Mouse (Mus musculus) embryonic facial prominence, embryonic 12.5 days (tissue): ENCODE measurements around the gene Atp8b2. TPM values are rescaled to one million over a fixed set of nuclear protein-coding genes. Genes with fewer than 3 reads are reported as not detected.

ENCODE experiments used
- ATAC-seq: fragments of 200-750 bp; cut with Nextera tagmentation; 2 replicates; pipeline ENCODE4 v1.8.0; 2017; ENCODE audit not compliant: insufficient number of reproducible peaks, insufficient read depth, low FRiP score, low TSS enrichment
- H3K27ac ChIP-seq: fragments of 300-500 bp; sonication (generic); 2 replicates; pipeline ENCODE4 v1.5.1; 2016; ENCODE audit warnings: mild to moderate bottlenecking
- H3K27me3 ChIP-seq: fragments of 300-500 bp; sonication (generic); 2 replicates; pipeline ENCODE4 v1.6.1; 2016; ENCODE audit warnings: mild to moderate bottlenecking, moderate library complexity
- H3K36me3 ChIP-seq: fragments of 300-500 bp; sonication (generic); 2 replicates; pipeline ENCODE4 v1.6.1; 2016; ENCODE audit warnings: mild to moderate bottlenecking
- H3K4me1 ChIP-seq: fragments of 300-500 bp; sonication (generic); 2 replicates; pipeline ENCODE4 v1.6.1; 2016
- H3K4me2 ChIP-seq: fragments of 300-500 bp; sonication (generic); replicated peaks from 2 replicates; pipeline ENCODE4 v1.6.1; 2016; ENCODE audit warnings: mild to moderate bottlenecking, moderate library complexity
- H3K4me3 ChIP-seq: fragments of 300-500 bp; sonication (generic); 2 replicates; pipeline ENCODE4 v1.5.1; 2016; ENCODE audit warnings: mild to moderate bottlenecking
- H3K9ac ChIP-seq: fragments of 300-500 bp; sonication (generic); 2 replicates; pipeline ENCODE4 v1.6.1; 2016; ENCODE audit warnings: mild to moderate bottlenecking, moderate library complexity
- H3K9me3 ChIP-seq: fragments of 300-500 bp; sonication (generic); 2 replicates; pipeline ENCODE4 v1.6.1; 2016; ENCODE audit warnings: mild to moderate bottlenecking, moderate library complexity
- WGBS: fragments of 180-500 bp; shearing (Covaris S2); methylation state at CpG from one replicate; pipeline ENCODE4 v1.1.7; 2016; 5-methylcytosine and 5-hydroxymethylcytosine counted together
- polyA plus RNA-seq: library from polyadenylated mRNA; unstranded; fragments of >200 nt; fragmentation: Nextera tagmentation; extraction: Ambion mirVana; gene quantifications from 2 replicates; pipeline ENCODE4 v1.2.1, GENCODE M21; 2016

Atp8b2 gene
- polyA plus RNA-seq, 1 experiment from 2014 or later: 22.9 TPM

DNA sequence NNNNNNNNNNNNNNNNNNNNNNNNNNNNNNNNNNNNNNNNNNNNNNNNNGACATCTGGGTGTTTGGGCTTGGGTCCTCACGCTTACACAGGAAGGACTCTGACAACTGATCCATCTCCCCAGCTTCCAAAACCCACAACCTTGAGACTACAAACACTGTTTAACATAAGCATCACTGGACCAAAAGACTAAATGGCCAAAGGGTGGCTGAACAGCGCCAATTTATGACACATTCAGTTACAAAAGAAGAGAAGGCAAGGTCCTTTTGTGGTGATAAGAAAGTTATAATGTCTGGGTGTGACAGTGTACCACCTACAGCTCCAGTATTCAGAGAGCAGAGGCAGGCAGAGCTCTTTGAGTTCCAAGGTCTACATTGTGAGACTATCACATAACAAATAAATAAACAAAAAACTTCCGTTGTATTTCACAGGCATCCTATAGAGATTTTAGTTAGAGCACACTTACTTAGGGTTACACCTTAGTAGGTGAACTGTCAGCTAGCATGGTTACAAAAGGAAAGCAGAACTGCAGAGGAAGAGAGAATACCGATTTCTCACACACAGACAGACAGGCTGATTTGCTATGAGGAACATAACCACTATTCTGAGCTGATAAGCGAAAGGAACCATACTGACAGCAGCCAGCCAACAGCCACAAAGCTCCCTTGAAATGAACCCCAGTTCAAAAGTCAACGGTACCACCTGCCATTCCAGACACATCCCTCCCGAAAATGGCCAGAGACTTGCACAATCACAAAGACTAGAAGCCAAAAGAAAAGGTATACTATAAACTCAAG lies 6.9 kb downstream of the Atp8b2 start:
- Histone ChIP-seq H3K4me2 (no peak overlapping the region), H3K4me3 (no peak overlapping the region), H3K27ac (no peak overlapping the region), H3K9ac (no peak overlapping the region), H3K9me3 (no peaks in the 10 kb centered on the region), H3K27me3 (no peaks in the 10 kb centered on the region), H3K36me3 (peaks cover 69% of the 10 kb centered on the region), H3K4me1 (peaks cover 17% of the 10 kb centered on the region)
- WGBS: 89% methylated on average over 7 of the region's 7 CpGs
- ATAC-seq: no peak

DNA sequence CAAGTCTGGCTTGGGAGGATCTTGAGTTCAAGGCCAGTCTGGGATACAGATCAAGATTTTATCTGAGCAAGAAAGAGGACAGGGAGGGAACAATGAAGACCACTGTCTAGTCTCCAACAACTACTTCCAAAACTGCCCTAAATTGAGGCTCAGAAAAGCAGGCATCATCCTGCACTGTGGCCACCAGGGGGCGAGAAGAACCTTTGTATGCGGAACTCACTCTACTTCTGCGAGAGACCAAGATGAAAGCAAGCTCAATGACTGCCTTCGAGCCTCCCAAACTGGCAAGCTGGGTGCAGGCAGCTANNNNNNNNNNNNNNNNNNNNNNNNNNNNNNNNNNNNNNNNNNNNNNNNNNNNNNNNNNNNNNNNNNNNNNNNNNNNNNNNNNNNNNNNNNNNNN lies 9.9 kb downstream of the Atp8b2 start:
- WGBS: 5% methylated on average over 4 of the region's 4 CpGs
- Histone ChIP-seq H3K9ac (no peak overlapping the region), H3K9me3 (no peaks in the 10 kb centered on the region), H3K27me3 (no peaks in the 10 kb centered on the region), H3K36me3 (peaks cover 92% of the 10 kb centered on the region), H3K4me3 (no peak overlapping the region), H3K4me2 (no peak overlapping the region), H3K27ac (no peak overlapping the region), H3K4me1 (no peaks in the 10 kb centered on the region)
- no peak for ATAC-seq

DNA sequence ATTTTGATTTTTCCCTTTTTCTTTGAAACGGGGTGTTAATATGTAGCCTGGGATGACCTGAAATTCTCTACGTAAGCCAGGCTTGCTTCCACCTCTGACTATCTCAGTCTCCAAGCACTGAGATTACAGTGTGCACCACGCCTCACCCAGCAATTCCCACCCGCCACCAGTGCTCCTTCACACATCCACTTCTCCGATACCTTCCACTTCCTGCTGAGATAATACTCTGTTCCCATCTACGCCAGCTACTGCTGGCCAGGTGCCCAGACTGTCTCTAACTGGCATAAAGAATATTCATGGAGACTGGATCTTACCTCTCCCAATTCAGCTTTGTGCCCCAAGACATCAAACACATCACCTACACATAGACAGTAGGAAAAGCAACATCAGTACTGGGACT lies 14.7 kb downstream of the Atp8b2 start:
- Histone ChIP-seq H3K27ac (no peak overlapping the region), H3K4me3 (no peak overlapping the region), H3K4me1 (no peaks in the 10 kb centered on the region), H3K27me3 (no peaks in the 10 kb centered on the region), H3K9me3 (no peaks in the 10 kb centered on the region), H3K36me3 (peaks cover 94% of the 10 kb centered on the region), H3K4me2 (no peak overlapping the region), H3K9ac (no peak overlapping the region)
- WGBS: 91% methylated on average over 6 of the region's 6 CpGs
- no peak for ATAC-seq

DNA sequence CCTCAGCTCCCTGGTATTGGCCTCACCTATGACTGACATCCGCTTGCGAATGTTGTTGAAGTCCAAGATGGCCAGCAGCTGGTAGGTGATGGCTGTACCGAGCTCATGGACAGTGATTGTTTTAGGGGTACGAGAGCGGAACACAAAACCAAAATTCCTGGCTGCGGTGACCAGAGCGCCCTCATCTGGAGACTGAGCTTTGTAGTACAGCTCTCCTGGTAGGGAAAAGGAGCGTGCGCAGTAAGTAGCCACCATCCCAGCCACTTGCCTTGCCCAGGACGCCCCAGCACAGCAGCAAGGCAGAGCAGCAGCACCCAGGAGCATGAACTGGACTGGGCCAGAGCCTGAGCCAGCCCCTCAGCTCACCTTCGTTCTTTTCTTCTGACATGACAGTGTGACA lies 15.3 kb downstream of the Atp8b2 start:
- no peak for ATAC-seq
- H3K9me3 ChIP-seq: no peaks in the 10 kb centered on the region
- no peak overlapping the region for H3K4me3 ChIP-seq
- H3K4me2 ChIP-seq: no peak overlapping the region
- no peaks in the 10 kb centered on the region for H3K27me3 ChIP-seq
- H3K4me1 ChIP-seq: no peaks in the 10 kb centered on the region
- no peak overlapping the region for H3K27ac ChIP-seq
- 87% methylated on average over 11 of the region's 11 CpGs for WGBS
- H3K36me3 ChIP-seq: peaks cover 97% of the 10 kb centered on the region
- H3K9ac ChIP-seq: no peak overlapping the region

DNA sequence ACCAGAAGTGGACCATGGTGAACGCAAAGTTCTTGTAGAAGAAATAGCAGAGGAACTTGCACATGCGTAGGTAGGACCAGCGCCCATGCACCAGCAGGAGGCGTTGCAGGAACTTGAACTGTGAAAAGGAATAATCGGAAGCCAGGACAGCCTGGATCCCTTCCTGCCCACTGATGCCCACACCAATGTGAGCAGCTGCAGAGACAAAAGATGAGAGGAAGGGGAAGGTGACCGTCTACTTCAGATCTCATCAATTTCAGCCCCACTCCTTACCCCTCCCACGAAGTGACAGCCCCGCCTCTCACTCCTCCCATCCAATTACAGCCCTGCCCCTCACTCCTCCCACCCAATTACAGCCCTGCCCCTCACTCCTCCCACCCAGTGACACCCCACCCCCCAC lies 18.3 kb downstream of the Atp8b2 start:
- Histone ChIP-seq H3K4me3 (no peak overlapping the region), H3K9me3 (no peaks in the 10 kb centered on the region), H3K27ac (no peak overlapping the region), H3K4me2 (no peak overlapping the region), H3K36me3 (peaks cover 97% of the 10 kb centered on the region), H3K4me1 (no peaks in the 10 kb centered on the region), H3K27me3 (no peaks in the 10 kb centered on the region), H3K9ac (no peak overlapping the region)
- WGBS: 81% methylated on average over 8 of the region's 8 CpGs
- ATAC-seq: no peak

DNA sequence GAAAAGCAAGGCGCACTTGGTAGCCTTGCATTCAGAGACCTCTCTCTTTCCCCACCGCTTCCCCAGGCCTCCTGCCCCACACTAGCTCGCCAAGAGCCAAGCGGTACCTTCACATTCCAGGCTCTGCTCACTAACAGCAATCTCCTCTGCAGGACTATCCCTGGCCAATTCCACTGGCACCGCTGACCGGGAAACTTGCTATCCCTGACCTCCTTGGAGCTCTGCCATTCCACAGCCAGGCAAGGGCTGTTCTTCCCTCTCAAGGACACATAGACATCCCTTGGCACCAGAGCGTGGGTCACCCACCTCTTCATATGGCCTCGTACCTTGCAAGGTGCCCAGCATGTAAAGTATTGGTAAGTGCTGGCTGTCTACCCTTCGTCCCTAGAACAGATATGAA lies 20.4 kb downstream of the Atp8b2 start:
- 92% methylated on average over 9 of the region's 9 CpGs for WGBS
- no peak overlapping the region for H3K4me3 ChIP-seq
- no peak for ATAC-seq
- H3K27me3 ChIP-seq: no peaks in the 10 kb centered on the region
- H3K4me2 ChIP-seq: no peak overlapping the region
- no peak overlapping the region for H3K27ac ChIP-seq
- H3K9me3 ChIP-seq: no peaks in the 10 kb centered on the region
- no peak overlapping the region for H3K9ac ChIP-seq
- no peaks in the 10 kb centered on the region for H3K4me1 ChIP-seq
- H3K36me3 ChIP-seq: peaks cover 91% of the 10 kb centered on the region

DNA sequence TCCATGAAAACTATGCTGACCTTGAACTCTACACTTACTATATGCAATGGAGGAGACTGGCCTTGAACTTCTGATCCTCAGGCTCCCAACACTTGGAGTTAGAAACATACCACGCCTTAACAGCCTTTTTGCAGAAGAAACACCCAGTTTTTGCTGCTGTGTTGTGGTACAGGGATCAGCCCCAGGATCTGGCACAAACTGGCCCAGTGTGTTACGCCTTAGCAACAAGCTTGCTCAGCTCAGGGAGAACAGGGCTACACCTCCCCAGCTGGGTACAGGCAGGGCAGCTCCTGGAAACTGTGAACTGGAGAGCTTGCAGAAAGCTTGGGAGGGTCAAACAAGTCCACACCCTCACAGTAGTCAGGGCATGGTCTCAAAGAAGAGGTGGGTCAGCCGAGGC lies 26.8 kb downstream of the Atp8b2 start:
- Histone ChIP-seq H3K9ac (no peak overlapping the region), H3K27ac (no peak overlapping the region), H3K27me3 (no peaks in the 10 kb centered on the region), H3K4me3 (no peak overlapping the region), H3K36me3 (peaks cover 48% of the 10 kb centered on the region), H3K4me2 (no peak overlapping the region), H3K4me1 (no peaks in the 10 kb centered on the region), H3K9me3 (no peaks in the 10 kb centered on the region)
- no peak for ATAC-seq
- 94% methylated on average over 3 of the region's 3 CpGs for WGBS

DNA sequence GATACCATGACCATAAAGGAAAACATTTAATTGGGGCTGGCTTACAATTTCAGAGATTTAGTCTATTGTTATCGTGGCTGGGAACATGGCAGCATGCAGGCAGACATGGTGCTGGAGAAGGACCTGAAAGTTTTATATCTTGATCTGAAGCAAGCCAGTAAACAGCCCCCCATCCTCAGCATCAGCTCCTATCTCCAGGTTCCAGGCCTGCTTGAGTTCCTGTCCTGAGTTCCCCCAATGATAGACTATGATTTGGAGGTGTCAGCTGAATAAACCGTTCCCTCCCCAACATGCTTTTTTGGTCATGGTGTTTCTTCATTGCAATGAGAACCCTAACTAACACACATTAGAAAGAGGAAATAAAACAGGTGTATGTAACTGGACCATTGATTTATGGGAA lies 30.4 kb downstream of the Atp8b2 start:
- Histone ChIP-seq H3K9ac (no peak overlapping the region), H3K27ac (no peak overlapping the region), H3K4me1 (no peaks in the 10 kb centered on the region), H3K36me3 (peaks cover 17% of the 10 kb centered on the region), H3K9me3 (no peaks in the 10 kb centered on the region), H3K27me3 (no peaks in the 10 kb centered on the region), H3K4me2 (no peak overlapping the region), H3K4me3 (no peak overlapping the region)
- no peak for ATAC-seq
- 90% methylated on average over 2 of the region's 2 CpGs for WGBS

DNA sequence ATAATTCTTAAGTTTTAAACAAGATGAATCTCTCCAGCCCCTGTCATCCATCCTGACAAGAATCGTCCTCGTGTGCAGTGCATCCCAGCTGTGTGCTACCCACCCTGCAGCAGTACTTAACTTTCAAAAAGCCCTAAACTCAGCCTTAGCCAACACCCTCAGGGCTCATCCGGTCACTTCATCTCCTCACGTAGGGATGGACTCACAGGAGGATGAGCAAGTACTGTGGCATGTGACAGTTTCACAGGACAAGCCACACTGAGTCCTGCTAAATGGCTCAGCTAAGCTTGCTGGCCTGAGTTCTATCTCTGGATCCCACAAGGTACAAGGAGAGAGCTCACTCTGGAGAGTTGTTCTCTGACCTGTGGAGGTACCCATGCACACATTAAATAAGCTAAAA lies 34.4 kb downstream of the Atp8b2 start:
- Histone ChIP-seq H3K36me3 (no peaks in the 10 kb centered on the region), H3K4me1 (no peaks in the 10 kb centered on the region), H3K27ac (no peak overlapping the region), H3K27me3 (no peaks in the 10 kb centered on the region), H3K4me2 (no peak overlapping the region), H3K9ac (no peak overlapping the region), H3K4me3 (no peak overlapping the region), H3K9me3 (no peaks in the 10 kb centered on the region)
- no peak for ATAC-seq
- WGBS: 64% methylated on average over 4 of the region's 4 CpGs

DNA sequence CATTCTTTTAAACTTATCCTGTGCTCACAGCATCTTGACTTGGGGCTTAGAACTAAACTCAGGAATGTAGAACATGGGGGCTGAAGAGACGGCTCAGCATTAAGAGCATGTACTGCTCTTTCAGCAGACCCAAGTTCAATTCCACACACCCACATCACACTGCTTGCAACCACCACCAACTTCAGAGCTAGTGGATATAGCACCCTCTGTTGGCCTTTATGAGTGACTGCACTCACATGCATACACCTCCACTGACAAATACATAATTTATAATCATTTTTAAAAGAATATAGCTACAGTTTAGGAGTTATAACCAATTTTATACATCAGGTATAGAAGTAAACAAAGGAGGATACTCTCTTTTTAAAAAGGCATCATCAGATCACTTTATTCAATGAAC lies 36.9 kb downstream of the Atp8b2 start:
- H3K27me3 ChIP-seq: no peaks in the 10 kb centered on the region
- no peak for ATAC-seq
- H3K27ac ChIP-seq: no peak overlapping the region
- no peaks in the 10 kb centered on the region for H3K36me3 ChIP-seq
- 91% methylated on average over 1 of the region's 1 CpGs for WGBS
- H3K4me1 ChIP-seq: no peaks in the 10 kb centered on the region
- no peaks in the 10 kb centered on the region for H3K9me3 ChIP-seq
- no peak overlapping the region for H3K4me2 ChIP-seq
- H3K9ac ChIP-seq: no peak overlapping the region
- H3K4me3 ChIP-seq: no peak overlapping the region

DNA sequence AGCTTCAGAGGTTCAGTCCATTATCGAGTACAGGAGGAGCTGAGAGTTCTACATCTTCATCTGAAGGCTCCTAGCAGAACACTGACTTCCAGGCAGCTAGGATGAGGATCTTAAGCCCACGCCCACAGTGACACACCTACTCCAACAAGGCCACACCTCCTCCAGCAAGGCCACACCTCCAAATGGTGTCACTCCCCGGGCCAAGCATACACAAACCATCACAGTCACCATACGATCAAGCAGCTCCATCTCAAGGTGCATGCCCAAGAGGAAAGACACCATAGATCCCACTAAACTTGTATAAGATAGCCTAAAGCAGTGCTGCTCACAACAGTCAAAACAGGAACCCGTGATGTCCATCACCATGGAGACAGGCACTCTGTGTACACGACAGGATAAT lies 42.6 kb downstream of the Atp8b2 start:
- H3K9me3 ChIP-seq: no peaks in the 10 kb centered on the region
- ATAC-seq: no peak
- H3K4me3 ChIP-seq: no peak overlapping the region
- WGBS: 66% methylated on average over 6 of the region's 6 CpGs
- H3K4me2 ChIP-seq: no peak overlapping the region
- H3K27me3 ChIP-seq: no peaks in the 10 kb centered on the region
- no peak overlapping the region for H3K27ac ChIP-seq
- H3K9ac ChIP-seq: no peak overlapping the region
- no peaks in the 10 kb centered on the region for H3K4me1 ChIP-seq
- H3K36me3 ChIP-seq: no peaks in the 10 kb centered on the region

DNA sequence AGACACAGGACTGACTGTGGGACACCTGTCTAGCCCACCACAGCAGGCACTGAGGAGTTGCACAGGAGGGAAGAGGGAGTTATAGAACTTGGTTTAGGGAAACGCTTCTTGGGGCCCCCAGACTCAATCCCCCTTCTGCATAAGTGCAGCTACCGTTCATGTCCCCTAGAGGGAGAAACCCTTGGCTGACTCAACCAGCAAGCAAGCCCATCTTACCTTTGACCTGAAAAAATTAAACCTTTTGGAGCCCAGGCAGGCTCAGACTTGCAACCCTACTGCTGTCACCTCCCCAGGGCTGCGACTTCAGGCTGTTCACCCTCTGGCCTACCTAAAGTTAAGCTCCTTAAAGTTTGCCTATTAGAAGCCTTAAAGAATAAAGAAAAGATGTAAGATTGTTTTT lies 45.9 kb downstream of the Atp8b2 start:
- Histone ChIP-seq H3K27me3 (peaks cover 26% of the 10 kb centered on the region), H3K4me1 (peaks cover 11% of the 10 kb centered on the region), H3K27ac (no peak overlapping the region), H3K9ac (no peak overlapping the region), H3K4me3 (no peak overlapping the region), H3K9me3 (no peaks in the 10 kb centered on the region), H3K36me3 (no peaks in the 10 kb centered on the region), H3K4me2 (no peak overlapping the region)
- 40% methylated on average over 3 of the region's 3 CpGs for WGBS
- ATAC-seq: no peak
